In the genomic region with DNA sequence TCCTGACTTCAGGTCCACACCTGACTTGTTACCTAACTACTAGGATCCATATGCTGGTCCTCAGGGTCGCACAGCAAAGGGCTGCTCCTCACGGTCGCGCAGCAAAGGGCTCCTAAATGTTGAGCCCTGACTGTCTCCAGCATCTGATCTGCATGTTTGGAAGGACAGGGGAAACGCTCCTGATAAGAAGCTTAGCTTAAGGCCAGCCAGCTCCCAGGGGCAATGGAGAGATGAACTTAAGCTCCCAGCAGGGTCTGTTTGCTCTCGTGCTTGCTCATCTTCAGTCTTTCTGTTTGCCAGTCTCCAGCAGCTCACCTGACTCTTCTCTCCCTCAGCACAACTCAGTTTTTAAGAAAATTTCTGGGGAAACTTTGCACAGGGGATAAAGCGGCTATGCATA, we compare ENCODE assay signal across 33 mouse cellular contexts. TPM values are rescaled to one million over a fixed set of nuclear protein-coding genes. Genes with fewer than 3 reads are reported as not detected.
DNase-seq lines count a peak whose midpoint lies in the region; ATAC-seq lines count a peak whose summit lies in the region.
"Had no signal": no experiment of that assay in that cellular context is flagged by ENCODE, and none has a peak within 500 bp of the region (broad histone marks: within the 10 kb centered on the region; RNA-seq: fewer than 3 reads in every experiment).

No protein-coding gene starts in this region.

- H3K27ac ChIP-seq in liver, embryonic 12.5 days: peak overlapping the region; percentile 55
- H3K27ac ChIP-seq: forebrain, embryonic 15.5 days; gastrocnemius, adult 2 months; hindbrain, embryonic 14.5 days; midbrain, embryonic 15.5 days; neural tube, embryonic 15.5 days had no signal

- 49% methylated on average over 7 of the region's 7 CpGs for WGBS in liver, embryonic 12.5 days (ENCODE audit: insufficient replicate concordance)

- H3K27me3 ChIP-seq in liver, embryonic 12.5 days (replicated peaks): no peaks in the 10 kb centered on the region
- H3K27me3 ChIP-seq: forebrain, embryonic 15.5 days; heart, embryonic 12.5 days; midbrain, embryonic 15.5 days; neural tube, embryonic 15.5 days had no signal

- peak; percentile 34 for DNase-seq in testis, postnatal 10 days (ENCODE audit: low spot score)
- DNase-seq in testis, postnatal 14 days (ENCODE audit: low spot score): no peak
- peak; percentile 42 for DNase-seq in retina, postnatal 1 day
- DNase-seq in right cerebral cortex, postnatal 10 days (ENCODE audit: low spot score in 2 of 2): no peak
- DNase-seq in frontal cortex, postnatal 25 days (ENCODE audit: low spot score in 2 of 2): no peak
- DNase-seq in kidney, postnatal 10 days: no peak
- DNase-seq: adrenal gland, adult 2 months; adrenal gland, postnatal 36 days; cerebellum, adult 18-20 months; cerebellum, postnatal 10 days; gastrocnemius, adult 2 months; gastrocnemius, postnatal 36 days; heart, adult 18-20 months; heart, postnatal 10 days; kidney, postnatal 4 days; left cerebral cortex, postnatal 4 days; lung, embryonic 14.5 days; lung, postnatal 14 days; right cerebral cortex, postnatal 25 days; spleen, adult 18-20 months; thymus, postnatal 14 days had no signal

- H3K9me3 ChIP-seq in liver, embryonic 12.5 days (replicated peaks): 0 out of 2 replicates have a peak, but pooled peaks cover 3% of the 10 kb centered on the region
- H3K9me3 ChIP-seq: forebrain, embryonic 15.5 days; heart, embryonic 12.5 days; midbrain, embryonic 15.5 days; neural tube, embryonic 15.5 days had no signal

- no peak overlapping the region for H3K4me2 ChIP-seq in liver, embryonic 12.5 days
- H3K4me2 ChIP-seq: forebrain, embryonic 15.5 days; heart, embryonic 12.5 days; hindbrain, embryonic 14.5 days; lung, embryonic 14.5 days; midbrain, embryonic 15.5 days; neural tube, embryonic 15.5 days had no signal

- ATAC-seq in liver, embryonic 12.5 days: no peak
- ATAC-seq: activated CD4-positive, CD25-positive, alpha-beta regulatory T cell, adult 4 months; forebrain, embryonic 15.5 days; midbrain, embryonic 15.5 days had no signal

- H3K4me1 ChIP-seq in liver, embryonic 12.5 days: peaks cover 18% of the 10 kb centered on the region

- H3K4me3 ChIP-seq in liver, embryonic 12.5 days: no peak overlapping the region
- H3K4me3 ChIP-seq: erythroblast, embryonic 14.5 days; forebrain, embryonic 15.5 days; gastrocnemius, adult 2 months; heart, embryonic 12.5 days; midbrain, embryonic 15.5 days; neural tube, embryonic 15.5 days had no signal

- no peak overlapping the region for H3K9ac ChIP-seq in liver, embryonic 12.5 days
- H3K9ac ChIP-seq: forebrain, embryonic 15.5 days; heart, embryonic 12.5 days; hindbrain, embryonic 14.5 days; lung, embryonic 14.5 days; midbrain, embryonic 15.5 days; neural tube, embryonic 15.5 days had no signal

- peaks cover 10% of the 10 kb centered on the region for H3K36me3 ChIP-seq in liver, embryonic 12.5 days
- H3K36me3 ChIP-seq: forebrain, embryonic 15.5 days had no signal

RNA-seq across cellular contexts. Expression of a gene that starts 5.1 kb away (rescaled TPM):
- polyA plus RNA-seq in liver, embryonic 12.5 days (2016; fragmentation: Nextera tagmentation; extraction: Ambion mirVana): 583 and 622 TPM in 2 replicates

RNA-seq across cellular contexts. Expression of a gene that starts 13.2 kb away (rescaled TPM):
- polyA plus RNA-seq in liver, embryonic 12.5 days (2016; fragmentation: Nextera tagmentation; extraction: Ambion mirVana): 6.2 and 7.3 TPM in 2 replicates
- polyA plus RNA-seq: erythroblast, embryonic 14.5 days had no signal

RNA-seq across cellular contexts. Expression of a gene that starts 20.1 kb away (rescaled TPM):
- polyA plus RNA-seq in liver, embryonic 12.5 days (2016; fragmentation: Nextera tagmentation; extraction: Ambion mirVana): 186 and 187 TPM in 2 replicates

RNA-seq across cellular contexts. Expression of a gene that starts 26.7 kb away (rescaled TPM):
- 15.0 and 18.5 TPM in 2 replicates for polyA plus RNA-seq in liver, embryonic 12.5 days (2016; fragmentation: Nextera tagmentation; extraction: Ambion mirVana)
- polyA plus RNA-seq: brain, embryonic 14.5 days; cortical plate, adult 2 months; forebrain, embryonic 15.5 days; frontal cortex, adult 2 months; hindbrain, embryonic 14.5 days; lung, embryonic 14.5 days; midbrain, embryonic 15.5 days; neural tube, embryonic 15.5 days; testis, adult 2 months had no signal

RNA-seq across cellular contexts. Expression of a gene that starts 29.6 kb away (rescaled TPM):
- polyA plus RNA-seq in liver, embryonic 12.5 days (2016; fragmentation: Nextera tagmentation; extraction: Ambion mirVana): 1.3 and 1.5 TPM in 2 replicates

Comparison
In these comparisons a context has a peak if more than half of its experiments do, and no peak if none do; other contexts are left out.
1. DNase-seq: peak in testis, postnatal 10 days (single experiment) and retina, postnatal 1 day (single experiment); none in testis, postnatal 14 days (single experiment), right cerebral cortex, postnatal 10 days (0 of 2), frontal cortex, postnatal 25 days (0 of 2) and kidney, postnatal 10 days (single experiment).